Mouse (Mus musculus) forebrain, embryonic 16.5 days (tissue): ENCODE results near the gene Irak4. TPM values are rescaled to one million over a fixed set of nuclear protein-coding genes. Genes with fewer than 3 reads are reported as not detected.

Experiments used
- ATAC-seq: fragments of 200-750 bp; cut with Nextera tagmentation; 2 replicates; pipeline ENCODE4 v1.8.0; 2017; ENCODE audit warnings: mild to moderate bottlenecking, moderate library complexity
- H3K27ac ChIP-seq: fragments of 300-500 bp; sonication (generic); 2 replicates; pipeline ENCODE4 v1.5.1; 2014; ENCODE audit warnings: low read length, control low read depth
- H3K27me3 ChIP-seq: fragments of 300-500 bp; sonication (generic); replicated peaks from 2 replicates; pipeline ENCODE4 v1.6.1; 2014; ENCODE audit warnings: low read length; ENCODE audit not compliant: control insufficient read depth, insufficient read depth
- H3K36me3 ChIP-seq: fragments of 300-500 bp; sonication (generic); 2 replicates; pipeline ENCODE4 v1.6.1; 2014; ENCODE audit not compliant: control insufficient read depth, insufficient read depth
- H3K4me1 ChIP-seq: fragments of 300-500 bp; sonication (generic); replicated peaks from 2 replicates; pipeline ENCODE4 v1.6.1; 2014; ENCODE audit warnings: low read length; ENCODE audit not compliant: control insufficient read depth, insufficient read depth
- H3K4me2 ChIP-seq: fragments of 300-500 bp; sonication (generic); 2 replicates; pipeline ENCODE4 v1.6.1; 2014; ENCODE audit warnings: mild to moderate bottlenecking, low read length, control low read depth
- H3K4me3 ChIP-seq: fragments of 300-500 bp; sonication (generic); replicated peaks from 2 replicates; pipeline ENCODE4 v1.5.1; 2014; ENCODE audit warnings: mild to moderate bottlenecking, low read length, control low read depth
- H3K9ac ChIP-seq: fragments of 300-500 bp; sonication (generic); replicated peaks from 2 replicates; pipeline ENCODE4 v1.6.1; 2014; ENCODE audit warnings: low read depth, low read length, control low read depth
- H3K9me3 ChIP-seq: fragments of 300-500 bp; sonication (generic); 2 replicates; pipeline ENCODE4 v1.6.1; 2016; ENCODE audit warnings: low read length; ENCODE audit not compliant: control insufficient read depth
- WGBS: fragments of 180-500 bp; shearing (Covaris S2); extraction: QIAGEN DNeasy Blood & Tissue Kit; methylation state at CpG from one replicate; pipeline ENCODE4 v1.1.7; 2014; 5-methylcytosine and 5-hydroxymethylcytosine counted together
- polyA plus RNA-seq: library from polyadenylated mRNA; unstranded; fragments of >200 nt; fragmentation: Nextera tagmentation; extraction: Ambion mirVana; gene quantifications from 2 replicates; pipeline ENCODE4 v1.2.1, GENCODE M21; 2015

Irak4 gene
- polyA plus RNA-seq, 1 experiment from 2014 or later, result 1.4 TPM

DNA sequence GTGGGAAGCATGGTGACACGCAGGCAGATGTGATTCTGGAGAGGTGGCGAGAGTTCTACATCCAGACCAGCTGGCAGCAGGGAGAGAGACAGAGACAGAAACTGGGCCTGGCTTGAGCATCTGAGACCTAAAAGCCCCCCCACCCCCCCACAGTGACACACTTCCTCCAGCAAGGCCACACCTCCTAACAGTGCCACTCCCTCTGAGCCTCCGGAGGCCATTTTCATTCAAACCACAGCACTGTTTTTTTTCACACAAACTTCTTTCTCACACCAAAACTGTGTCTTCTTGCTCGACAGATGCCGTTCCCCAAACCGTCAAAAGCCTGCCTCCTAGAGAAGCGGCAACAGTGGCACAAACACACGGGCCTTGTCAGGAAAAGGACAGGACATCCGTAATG is 10.1 kb downstream of the Irak4 start:
- 90% methylated on average over 9 of the region's 9 CpGs for WGBS

DNA sequence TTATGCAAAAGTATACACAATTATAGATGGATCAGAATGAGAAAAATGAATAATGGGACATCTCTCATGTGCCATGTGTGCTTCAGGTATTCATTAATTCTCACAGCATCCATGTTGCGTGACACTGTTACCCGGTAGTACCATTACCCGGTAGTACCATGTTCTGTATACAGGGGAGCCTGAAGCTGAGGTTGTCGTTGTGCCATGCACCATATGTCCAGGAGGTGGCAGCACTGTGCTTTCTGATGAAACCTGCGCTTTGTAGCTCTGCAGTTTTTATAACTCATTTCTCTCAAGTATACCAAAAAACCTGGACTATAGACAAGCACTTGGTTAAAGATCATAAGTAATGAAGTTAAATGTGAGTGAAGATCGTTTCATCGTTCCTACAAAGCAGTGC is 14.0 kb downstream of the Irak4 start:
- Histone ChIP-seq H3K36me3 (no peaks in the 10 kb centered on the region), H3K4me2 (no peak overlapping the region), H3K4me1 (no peaks in the 10 kb centered on the region), H3K27me3 (no peaks in the 10 kb centered on the region), H3K4me3 (no peak overlapping the region), H3K9me3 (no peaks in the 10 kb centered on the region), H3K27ac (no peak overlapping the region), H3K9ac (no peak overlapping the region)
- WGBS, result 20% methylated on average over 7 of the region's 7 CpGs
- ATAC-seq, result peak; percentile 75

More for the DNA sequence above, 10.1 kb downstream of the Irak4 start:
- no peak overlapping the region for H3K4me3 ChIP-seq
- H3K4me1 ChIP-seq, result no peaks in the 10 kb centered on the region
- H3K9ac ChIP-seq, result no peak overlapping the region
- H3K27ac ChIP-seq, result no peak overlapping the region
- H3K27me3 ChIP-seq, result no peaks in the 10 kb centered on the region
- H3K4me2 ChIP-seq, result no peak overlapping the region
- peaks cover 9% of the 10 kb centered on the region; the same call in 1 of the 2 replicates for H3K9me3 ChIP-seq
- H3K36me3 ChIP-seq, result no peaks in the 10 kb centered on the region
- no peak for ATAC-seq

DNA sequence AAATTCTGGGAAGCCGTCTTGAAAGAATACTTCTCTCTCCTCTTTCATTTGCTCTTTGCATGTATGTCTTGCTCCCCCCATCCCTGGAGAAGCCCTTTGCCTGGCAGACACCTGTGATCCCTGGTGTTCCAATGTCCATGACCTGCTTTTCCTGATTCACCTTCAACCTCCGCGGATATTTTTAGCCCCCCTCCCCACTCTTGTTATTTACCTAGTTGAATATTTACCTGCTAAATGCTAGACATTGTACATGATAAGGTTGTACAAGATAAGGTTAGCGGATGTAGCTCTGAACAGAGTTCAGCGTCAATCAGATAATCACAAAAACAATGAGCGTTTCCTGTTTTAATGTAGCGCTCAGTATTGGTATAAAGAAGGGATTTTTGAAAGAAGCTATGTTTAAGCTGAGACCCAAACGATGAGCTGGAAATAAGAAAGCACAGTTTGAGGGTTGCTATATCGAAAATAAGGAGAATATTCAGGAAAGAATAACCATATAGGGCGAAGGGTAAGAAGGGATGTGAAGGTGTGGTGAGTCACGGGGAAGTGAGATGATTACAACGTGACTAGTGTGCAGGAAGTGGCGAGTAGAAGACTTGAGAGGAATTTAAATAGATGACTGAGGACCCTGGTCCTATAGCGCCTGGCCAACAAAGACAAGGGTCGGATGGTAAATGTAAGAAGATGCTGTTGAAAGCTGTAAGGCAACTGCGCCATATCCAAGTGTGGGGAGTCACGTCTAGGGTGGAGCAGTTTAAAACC is 15.6 kb downstream of the Irak4 start:
- H3K9ac ChIP-seq, result no peak overlapping the region
- ATAC-seq, result no peak
- WGBS, result 84% methylated on average over 17 of the region's 17 CpGs

DNA sequence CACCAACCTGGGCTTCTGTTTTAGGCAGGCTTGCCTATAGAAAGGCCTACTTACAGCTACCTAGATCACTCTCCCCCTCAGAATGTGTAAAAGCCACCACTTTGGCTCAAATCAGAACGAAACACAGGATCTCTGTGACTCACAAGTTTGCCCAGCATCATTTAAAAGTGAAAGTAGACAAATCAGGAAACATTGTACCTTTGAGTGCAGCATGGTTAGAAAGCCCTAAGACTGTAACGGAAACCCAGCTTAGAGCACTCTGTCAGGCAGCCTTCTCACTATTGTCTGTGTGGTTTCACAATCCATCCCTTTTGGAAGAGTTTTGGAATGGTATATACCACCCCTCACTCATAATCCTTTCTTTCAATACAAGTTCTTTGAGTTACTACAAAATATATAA is 21.5 kb downstream of the Irak4 start:
- H3K9ac ChIP-seq, result no peak overlapping the region
- H3K4me3 ChIP-seq, result no peak overlapping the region
- H3K36me3 ChIP-seq, result no peaks in the 10 kb centered on the region
- H3K27me3 ChIP-seq, result no peaks in the 10 kb centered on the region
- H3K4me1 ChIP-seq, result no peaks in the 10 kb centered on the region
- no peak overlapping the region for H3K4me2 ChIP-seq
- no peaks in the 10 kb centered on the region for H3K9me3 ChIP-seq
- no peak for ATAC-seq
- H3K27ac ChIP-seq, result no peak overlapping the region
- 84% methylated on average over 2 of the region's 2 CpGs for WGBS

More for the DNA sequence above, 15.6 kb downstream of the Irak4 start:
- H3K9me3 ChIP-seq, result no peaks in the 10 kb centered on the region
- H3K27ac ChIP-seq, result no peak overlapping the region
- no peak overlapping the region for H3K4me3 ChIP-seq
- H3K36me3 ChIP-seq, result no peaks in the 10 kb centered on the region
- H3K4me2 ChIP-seq, result no peak overlapping the region
- no peaks in the 10 kb centered on the region for H3K27me3 ChIP-seq
- no peaks in the 10 kb centered on the region for H3K4me1 ChIP-seq

DNA sequence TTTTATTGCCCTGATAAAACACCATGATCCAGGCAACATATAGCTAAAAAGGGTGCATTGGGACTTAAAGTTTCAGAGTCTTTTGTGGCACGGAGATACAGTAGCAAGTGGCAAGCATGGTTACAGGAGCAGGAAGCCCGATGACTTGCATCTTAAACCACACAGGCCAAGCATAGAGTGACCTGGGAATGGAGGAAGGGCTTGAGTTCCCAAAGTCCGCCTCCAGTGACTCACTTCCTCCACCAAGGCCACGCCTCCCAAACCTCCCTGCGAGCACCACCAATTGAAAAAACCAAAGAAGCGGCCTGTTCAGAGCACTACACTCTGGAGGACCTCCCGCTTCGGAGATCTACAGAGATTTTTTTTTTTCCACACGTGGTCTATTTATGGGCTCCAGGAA is 22.4 kb downstream of the Irak4 start:
- no peak overlapping the region for H3K4me3 ChIP-seq
- H3K9ac ChIP-seq, result no peak overlapping the region
- H3K4me2 ChIP-seq, result no peak overlapping the region
- no peak for ATAC-seq
- no peaks in the 10 kb centered on the region for H3K36me3 ChIP-seq
- no peak overlapping the region for H3K27ac ChIP-seq
- 89% methylated on average over 9 of the region's 9 CpGs for WGBS
- no peaks in the 10 kb centered on the region for H3K4me1 ChIP-seq
- no peaks in the 10 kb centered on the region for H3K27me3 ChIP-seq
- H3K9me3 ChIP-seq, result no peaks in the 10 kb centered on the region

DNA sequence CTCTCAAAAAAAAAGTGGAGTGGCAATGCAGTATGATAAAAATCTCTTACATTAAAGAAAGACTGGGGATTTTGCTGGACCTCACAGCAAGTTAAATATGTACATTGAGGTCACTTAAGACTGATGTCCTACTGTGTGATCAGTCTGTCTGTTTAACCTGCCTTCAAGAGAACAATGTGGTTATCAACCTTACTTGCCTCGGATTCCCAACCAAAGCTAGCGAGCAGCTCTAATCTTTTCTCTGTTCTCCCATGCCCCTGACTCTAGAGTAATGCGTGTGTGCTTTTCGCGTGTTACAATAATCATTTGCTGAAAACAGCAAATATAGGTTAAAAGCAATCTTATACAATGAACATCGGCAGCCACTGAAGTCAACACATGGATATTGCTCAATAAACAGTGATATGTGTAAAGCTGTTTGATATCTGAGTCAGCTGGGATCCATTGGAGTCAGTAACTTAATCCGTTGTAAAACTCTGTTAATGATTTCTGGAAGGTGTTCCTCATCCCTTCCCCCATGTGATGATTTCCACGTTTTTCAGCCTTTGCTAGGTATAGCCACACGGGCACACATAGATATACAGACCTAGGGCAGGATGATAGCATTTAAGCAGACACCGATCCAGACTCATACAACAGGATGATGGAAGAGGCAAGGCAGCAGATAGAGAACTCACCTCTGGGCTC is 25.2 kb downstream of the Irak4 start:
- 93% methylated on average over 10 of the region's 10 CpGs for WGBS
- Histone ChIP-seq H3K4me3 (no peak overlapping the region), H3K4me2 (no peak overlapping the region), H3K27me3 (no peaks in the 10 kb centered on the region), H3K9me3 (no peaks in the 10 kb centered on the region), H3K36me3 (no peaks in the 10 kb centered on the region), H3K9ac (no peak overlapping the region), H3K27ac (no peak overlapping the region), H3K4me1 (no peaks in the 10 kb centered on the region)
- no peak for ATAC-seq

DNA sequence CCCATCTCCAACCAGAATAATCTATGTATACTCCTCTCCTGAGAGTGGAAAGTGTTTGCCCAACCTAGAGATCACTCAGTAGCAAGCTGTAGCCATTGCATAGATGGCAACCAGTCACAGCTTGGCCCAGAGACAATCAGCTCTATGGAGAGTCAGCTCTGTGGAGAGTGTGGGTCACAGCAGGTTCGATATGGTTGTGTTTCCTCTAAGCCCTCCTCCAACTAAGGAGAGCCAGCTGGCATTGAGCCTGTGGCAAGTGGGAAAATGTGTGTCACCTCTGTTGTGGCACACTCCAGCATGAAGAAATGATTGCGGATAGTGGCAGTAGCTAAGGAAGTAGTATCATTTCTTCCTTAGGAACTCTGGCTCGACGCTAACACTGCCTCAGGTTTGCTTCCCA is 28.1 kb downstream of the Irak4 start:
- no peak overlapping the region for H3K4me3 ChIP-seq
- no peaks in the 10 kb centered on the region for H3K27me3 ChIP-seq
- H3K9me3 ChIP-seq, result no peaks in the 10 kb centered on the region
- no peak overlapping the region for H3K4me2 ChIP-seq
- no peak for ATAC-seq
- WGBS, result 78% methylated on average over 4 of the region's 4 CpGs
- H3K4me1 ChIP-seq, result no peaks in the 10 kb centered on the region
- H3K36me3 ChIP-seq, result no peaks in the 10 kb centered on the region
- H3K27ac ChIP-seq, result no peak overlapping the region
- H3K9ac ChIP-seq, result no peak overlapping the region

DNA sequence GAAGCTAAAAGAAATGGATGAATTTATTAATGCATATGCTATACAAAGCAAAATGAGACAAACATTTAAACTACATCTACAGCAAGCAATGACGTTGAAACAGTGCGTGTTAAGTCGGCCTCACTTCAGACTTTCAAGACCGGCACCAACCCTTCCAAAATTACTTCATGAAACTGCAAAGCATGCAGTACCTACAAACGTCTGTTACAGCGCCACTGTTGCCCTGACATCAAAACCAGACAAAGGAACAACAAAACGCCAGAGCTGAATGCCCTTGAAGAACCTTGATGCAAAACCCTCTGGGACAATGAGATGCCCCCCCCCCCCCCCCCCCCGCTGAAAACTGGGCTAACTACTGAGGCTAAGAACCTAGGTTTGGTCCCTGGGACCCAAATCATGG is 29.3 kb downstream of the Irak4 start:
- Histone ChIP-seq H3K27ac (no peak overlapping the region), H3K9ac (no peak overlapping the region), H3K9me3 (no peaks in the 10 kb centered on the region), H3K36me3 (no peaks in the 10 kb centered on the region), H3K4me1 (no peaks in the 10 kb centered on the region), H3K4me3 (no peak overlapping the region), H3K27me3 (no peaks in the 10 kb centered on the region), H3K4me2 (no peak overlapping the region)
- WGBS, result 68% methylated on average over 8 of the region's 8 CpGs
- no peak for ATAC-seq

DNA sequence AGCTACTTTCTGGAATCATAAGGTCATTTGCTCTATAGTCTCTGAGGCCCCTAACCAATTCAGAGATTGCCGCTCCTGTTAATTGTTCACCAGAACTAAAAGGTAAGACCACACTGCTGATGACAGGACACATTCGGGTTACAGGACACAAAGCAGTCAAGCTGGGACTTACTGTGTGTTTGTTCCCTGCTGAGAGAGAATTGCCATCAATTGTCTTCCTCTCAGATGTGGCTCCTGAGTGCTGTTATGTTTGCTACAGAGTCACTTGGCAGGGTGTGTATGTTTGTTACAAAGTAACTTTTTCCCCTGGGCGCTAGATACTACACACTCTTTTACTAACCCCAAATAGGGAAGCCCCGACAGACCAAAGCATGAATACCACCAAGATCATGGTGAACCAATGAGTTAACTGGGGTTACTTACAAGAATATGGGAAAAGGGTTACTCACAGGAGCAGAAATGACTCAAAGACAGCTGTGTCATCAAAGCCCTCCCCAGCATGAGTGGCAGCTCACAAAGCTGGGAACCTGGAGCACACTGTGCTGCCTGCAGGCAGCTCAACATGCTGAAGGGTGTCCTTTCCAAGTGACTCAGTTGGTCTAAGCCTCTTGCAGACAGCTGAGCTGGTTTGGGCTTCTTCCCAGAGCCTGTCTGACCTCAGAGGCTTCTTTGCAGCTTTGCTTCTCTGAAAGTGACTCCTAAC is 31.3 kb downstream of the Irak4 start:
- Histone ChIP-seq H3K36me3 (peaks cover under 1% of the 10 kb centered on the region; the same call in 1 of the 2 replicates), H3K27ac (no peak overlapping the region), H3K27me3 (no peaks in the 10 kb centered on the region), H3K9me3 (no peaks in the 10 kb centered on the region), H3K4me3 (no peak overlapping the region), H3K4me2 (no peak overlapping the region), H3K9ac (no peak overlapping the region), H3K4me1 (no peaks in the 10 kb centered on the region)
- ATAC-seq, result no peak
- 65% methylated on average over 4 of the region's 4 CpGs for WGBS
